Mouse (Mus musculus): ENCODE measurements around the gene Atxn10. TPM values are rescaled to one million over a fixed set of nuclear protein-coding genes. Genes with fewer than 3 reads are reported as not detected.

The Atxn10 gene
- polyA plus RNA-seq, 1 experiment from 2014 or later: 457 TPM

DNA sequence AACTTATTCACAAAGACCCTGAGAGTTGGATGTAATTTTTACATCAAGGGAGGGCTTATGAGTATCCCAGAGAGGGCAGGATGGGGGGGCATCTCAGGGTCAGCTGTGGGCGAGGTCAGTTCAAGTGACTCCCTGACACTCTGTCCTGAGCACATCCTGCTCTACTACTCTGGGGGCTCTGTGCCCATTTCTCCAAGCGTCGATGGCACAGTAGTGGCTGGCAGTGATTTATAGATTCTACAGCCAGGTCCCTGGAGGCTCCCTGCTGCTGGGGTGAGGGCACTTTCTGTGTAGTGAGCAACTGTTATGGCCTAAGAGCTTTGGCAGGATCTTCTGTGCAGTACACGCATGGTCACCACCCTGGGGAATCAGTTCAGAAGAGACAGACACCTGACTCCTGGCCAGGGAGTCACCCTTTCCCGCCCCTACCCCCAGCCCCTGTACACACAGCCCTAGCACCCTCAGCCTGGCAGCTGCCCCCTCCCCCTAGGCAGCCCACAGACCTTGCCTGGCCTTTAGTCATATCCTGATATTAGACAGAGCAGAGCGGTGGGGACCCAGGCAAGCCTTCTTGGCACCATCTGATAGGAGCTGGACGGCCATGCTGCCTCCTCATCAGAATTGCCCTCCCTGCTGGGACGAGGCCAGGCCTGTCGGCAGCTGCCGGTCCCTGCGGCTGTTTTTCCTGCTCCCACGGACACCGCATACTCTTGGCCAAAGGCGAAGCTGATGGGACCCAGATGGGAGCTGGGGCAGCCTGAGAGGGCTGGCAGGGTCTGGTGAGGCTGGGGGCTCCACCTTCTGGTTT is 169.3 kb downstream of the Atxn10 start:
- H3K4me1 ChIP-seq (replicated peaks; ENCODE audit: control insufficient read depth, insufficient read depth, low read length): peaks cover 14% of the 10 kb centered on the region
- H3K9ac ChIP-seq (ENCODE audit: low read depth, low read length): no peak overlapping the region
- no peaks in the 10 kb centered on the region for H3K9me3 ChIP-seq (ENCODE audit: control insufficient read depth, low read length)
- H3K4me3 ChIP-seq (ENCODE audit: low read depth, low read length): no peak overlapping the region
- 56% methylated on average over 14 of the region's 14 CpGs for WGBS
- ATAC-seq (ENCODE audit: low FRiP score) (no peak), DNase-seq (ENCODE audit: low spot score) (no peak)
- H3K27ac ChIP-seq (ENCODE audit: low read depth, low read length): 0 out of 2 replicates have a peak overlapping the region, but pooled peaks have one; percentile 3
- no peak overlapping the region for H3K4me2 ChIP-seq (replicated peaks; ENCODE audit: low read depth, low read length)
- no peaks in the 10 kb centered on the region for H3K36me3 ChIP-seq (ENCODE audit: control insufficient read depth, insufficient read depth, low read length)
- H3K27me3 ChIP-seq (ENCODE audit: control insufficient read depth, insufficient read depth, low read length): no peaks in the 10 kb centered on the region

DNA sequence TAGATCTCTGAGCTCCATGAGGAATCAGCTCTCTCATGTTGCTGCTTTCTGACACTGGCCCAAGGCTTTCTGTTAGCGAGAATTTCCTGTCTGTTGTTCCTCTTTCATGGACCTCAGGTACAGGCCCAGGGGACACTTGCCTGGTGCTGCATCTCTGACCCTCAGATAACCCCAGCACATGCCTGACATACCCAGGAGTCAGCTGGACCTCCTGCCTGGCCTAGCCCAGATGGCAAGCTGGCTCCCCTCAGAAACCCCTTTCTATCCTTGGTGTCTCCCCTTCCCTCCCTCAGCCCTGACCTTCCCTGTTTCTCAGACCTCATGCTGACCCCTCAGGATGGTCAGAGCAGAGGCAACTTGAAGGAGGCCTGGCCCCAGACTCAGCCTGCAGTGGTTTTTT is 170.6 kb downstream of the Atxn10 start:
- Histone ChIP-seq H3K27ac (ENCODE audit: low read depth, low read length) (peak overlapping the region; percentile 92), H3K4me3 (ENCODE audit: low read depth, low read length) (no peak overlapping the region), H3K4me2 (replicated peaks; ENCODE audit: low read depth, low read length) (no peak overlapping the region), H3K9me3 (ENCODE audit: control insufficient read depth, low read length) (no peaks in the 10 kb centered on the region), H3K9ac (ENCODE audit: low read depth, low read length) (no peak overlapping the region), H3K4me1 (replicated peaks; ENCODE audit: control insufficient read depth, insufficient read depth, low read length) (peaks cover 14% of the 10 kb centered on the region), H3K27me3 (ENCODE audit: control insufficient read depth, insufficient read depth, low read length) (no peaks in the 10 kb centered on the region), H3K36me3 (ENCODE audit: control insufficient read depth, insufficient read depth, low read length) (no peaks in the 10 kb centered on the region)
- DNase-seq (ENCODE audit: low spot score): no peak
- no peak for ATAC-seq (ENCODE audit: low FRiP score)
- WGBS: 61% methylated on average over 1 of the region's 1 CpGs

DNA sequence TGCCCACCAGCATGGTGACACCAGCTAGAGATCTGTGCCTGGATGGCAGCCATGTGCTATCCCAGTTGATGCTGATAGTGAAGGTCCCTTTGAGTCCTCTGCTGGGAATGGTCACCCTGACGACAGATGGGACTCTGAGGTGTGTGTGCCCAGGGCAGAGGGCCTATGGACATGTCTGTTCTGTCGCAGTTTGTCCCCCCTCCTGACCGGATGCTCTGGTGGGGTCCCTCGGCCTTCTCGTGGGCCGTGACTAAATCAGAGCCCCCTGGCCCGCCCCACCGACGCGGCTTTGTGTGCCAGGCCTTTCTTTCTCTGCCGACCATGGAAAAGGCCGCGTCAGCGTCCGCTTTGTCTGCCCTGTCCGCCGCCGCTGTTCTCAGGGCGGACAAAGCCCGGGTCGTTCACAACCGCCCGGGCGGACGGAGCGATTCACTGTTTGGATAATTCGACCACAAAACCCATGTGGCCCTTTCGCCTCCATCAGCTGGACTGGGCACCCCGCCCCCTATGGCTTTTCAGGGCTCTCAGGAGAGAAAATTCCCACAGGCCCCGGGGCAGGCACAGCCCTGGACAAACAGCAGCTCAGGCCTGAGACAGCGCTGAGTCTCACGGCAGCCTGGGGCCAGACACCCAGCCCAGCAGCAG is 171.4 kb downstream of the Atxn10 start:
- Histone ChIP-seq H3K27me3 (ENCODE audit: control insufficient read depth, insufficient read depth, low read length) (no peaks in the 10 kb centered on the region), H3K4me1 (replicated peaks; ENCODE audit: control insufficient read depth, insufficient read depth, low read length) (peaks cover 14% of the 10 kb centered on the region), H3K4me2 (replicated peaks; ENCODE audit: low read depth, low read length) (peak overlapping the region; percentile 22; the same call in 1 of the 2 replicates), H3K27ac (ENCODE audit: low read depth, low read length) (peak overlapping the region; percentile 92), H3K4me3 (ENCODE audit: low read depth, low read length) (no peak overlapping the region), H3K36me3 (ENCODE audit: control insufficient read depth, insufficient read depth, low read length) (no peaks in the 10 kb centered on the region), H3K9ac (ENCODE audit: low read depth, low read length) (peak overlapping the region; percentile 29), H3K9me3 (ENCODE audit: control insufficient read depth, low read length) (no peaks in the 10 kb centered on the region)
- peak; percentile 79 for DNase-seq (ENCODE audit: low spot score)
- peak; percentile 79 for ATAC-seq (ENCODE audit: low FRiP score)
- 42% methylated on average over 32 of the region's 32 CpGs for WGBS

Other genes with a start within 250 kb of the Atxn10 start
- 0.08 and 0.13 TPM in 2 replicates for gene Smc1b, start 204.3 kb upstream of the Atxn10 start, polyA plus RNA-seq (2014; fragmentation: Nextera tagmentation; extraction: Ambion mirVana)
- gene Ribc2, start 204.2 kb upstream of the Atxn10 start, polyA plus RNA-seq (2014; fragmentation: Nextera tagmentation; extraction: Ambion mirVana): 0.82 and 0.96 TPM in 2 replicates
- 119 and 121 TPM in 2 replicates for gene Fbln1, start 130.3 kb upstream of the Atxn10 start, polyA plus RNA-seq (2014; fragmentation: Nextera tagmentation; extraction: Ambion mirVana)
- gene 7530416G11Rik, start 167.0 kb downstream of the Atxn10 start, polyA plus RNA-seq (2014; fragmentation: Nextera tagmentation; extraction: Ambion mirVana): not detected in 2 replicates
- gene Wnt7b, start 246.2 kb downstream of the Atxn10 start, polyA plus RNA-seq (2014; fragmentation: Nextera tagmentation; extraction: Ambion mirVana): 61.6 and 79.7 TPM in 2 replicates